Mouse (Mus musculus): ENCODE measurements around the gene Rap1gds1.

The Rap1gds1 gene

GRCm38 (mm10) chr3:139074484-139075211, at the start of gene Rap1gds1:
Rap1gds1 (minus strand) TSS chr3:139075201.
- in situ Hi-C loops (cut with MboI), result no loop called here

GRCm38 (mm10) chr3:139118446-139118845, 43.4 kb upstream of the Rap1gds1 start:
- in situ Hi-C loops (cut with MboI), result no loop called here

- in situ Hi-C loops (cut with MboI), result no loop called here
These were observed 41.8 kb upstream of the Rap1gds1 start for GRCm38 (mm10) chr3:139116733-139117337.

- in situ Hi-C loops (cut with MboI), result no loop called here
These were observed 37.5 kb upstream of the Rap1gds1 start for GRCm38 (mm10) chr3:139112335-139112973.

GRCm38 (mm10) chr3:139111877-139112276, 36.9 kb upstream of the Rap1gds1 start:
- in situ Hi-C loops (cut with MboI), result no loop called here

- in situ Hi-C loops (cut with MboI), result no loop called here
These were observed 33.2 kb upstream of the Rap1gds1 start for GRCm38 (mm10) chr3:139108176-139108575.

GRCm38 (mm10) chr3:139103914-139104313, 28.9 kb upstream of the Rap1gds1 start:
- in situ Hi-C loops (cut with MboI), result no loop called here

GRCm38 (mm10) chr3:139103346-139103745, 28.3 kb upstream of the Rap1gds1 start:
- in situ Hi-C loops (cut with MboI), result no loop called here

- in situ Hi-C loops (cut with MboI), result no loop called here
These were observed 26.9 kb upstream of the Rap1gds1 start for GRCm38 (mm10) chr3:139101941-139102340.

- in situ Hi-C loops (cut with MboI), result no loop called here
These were observed 24.3 kb upstream of the Rap1gds1 start for GRCm38 (mm10) chr3:139099284-139099683.

GRCm38 (mm10) chr3:139095894-139096293, 20.9 kb upstream of the Rap1gds1 start:
- in situ Hi-C loops (cut with MboI), result no loop called here

- in situ Hi-C loops (cut with MboI), result loop anchor here (10.0 kb wide), 1 partner anchor 106 kb away; no protein-coding TSS in a partner anchor
These were observed 13.5 kb upstream of the Rap1gds1 start for GRCm38 (mm10) chr3:139088526-139088925.

GRCm38 (mm10) chr3:139083778-139084539, 9.0 kb upstream of the Rap1gds1 start:
- in situ Hi-C loops (cut with MboI), result loop anchor here (10.0 kb wide), 1 partner anchor 111 kb away; no protein-coding TSS in a partner anchor

GRCm38 (mm10) chr3:139079831-139080230, 4.8 kb upstream of the Rap1gds1 start:
- in situ Hi-C loops (cut with MboI), result loop anchor here (10.0 kb wide), 1 partner anchor 115 kb away; no protein-coding TSS in a partner anchor

- in situ Hi-C loops (cut with MboI), result no loop called here
These were observed 3.0 kb upstream of the Rap1gds1 start for GRCm38 (mm10) chr3:139078010-139078409.

GRCm38 (mm10) chr3:139076059-139076455, 1.1 kb upstream of the Rap1gds1 start:
- in situ Hi-C loops (cut with MboI), result no loop called here

GRCm38 (mm10) chr3:139075333-139076058, 495 bp upstream of the Rap1gds1 start:
- in situ Hi-C loops (cut with MboI), result no loop called here

GRCm38 (mm10) chr3:139073801-139074483, 1.1 kb downstream of the Rap1gds1 start:
- in situ Hi-C loops (cut with MboI), result no loop called here

- in situ Hi-C loops (cut with MboI), result no loop called here
These were observed 5.5 kb downstream of the Rap1gds1 start for GRCm38 (mm10) chr3:139069539-139069938.

- in situ Hi-C loops (cut with MboI), result no loop called here
These were observed 10.9 kb downstream of the Rap1gds1 start for GRCm38 (mm10) chr3:139064076-139064475.

- in situ Hi-C loops (cut with MboI), result no loop called here
These were observed 12.9 kb downstream of the Rap1gds1 start for GRCm38 (mm10) chr3:139062088-139062487.
